Mouse (Mus musculus): ENCODE measurements around the gene Wdr76. TPM values are rescaled to one million over a fixed set of nuclear protein-coding genes. Genes with fewer than 3 reads are reported as not detected.

The Wdr76 gene
- polyA plus RNA-seq, 1 experiment from 2014 or later: 3.5 TPM

DNA sequence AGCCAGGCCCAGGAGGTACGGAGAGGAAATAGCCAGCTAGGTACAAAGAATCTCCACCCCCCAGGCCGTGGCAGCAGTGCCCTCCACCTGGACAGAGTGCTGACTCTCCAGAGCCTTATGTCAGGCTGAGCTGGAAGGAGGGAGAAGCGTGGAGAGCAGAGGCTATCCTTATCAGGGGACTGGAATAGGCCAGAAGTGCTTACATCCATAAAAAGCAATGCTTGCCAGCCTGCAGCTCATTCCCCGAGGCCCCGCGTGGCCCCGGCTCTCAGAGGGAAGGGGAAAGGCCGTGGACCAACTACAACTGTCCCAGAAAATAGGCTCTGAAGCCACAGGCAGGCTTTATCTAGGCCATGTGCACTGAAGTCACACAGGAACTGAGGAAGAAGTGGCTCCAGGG lies 44.7 kb downstream of the Wdr76 start:
- H3K36me3 ChIP-seq (ENCODE audit: control insufficient read depth, insufficient read depth): peaks cover 4% of the 10 kb centered on the region; the same call in 1 of the 2 replicates
- H3K4me2 ChIP-seq (replicated peaks; ENCODE audit: low read depth): no peak overlapping the region
- no peaks in the 10 kb centered on the region for H3K27me3 ChIP-seq (replicated peaks; ENCODE audit: control insufficient read depth, insufficient read depth, low read length)
- 72% methylated on average over 8 of the region's 8 CpGs for WGBS
- no peak overlapping the region for H3K4me3 ChIP-seq (ENCODE audit: low read depth, low read length)
- no peak overlapping the region for H3K27ac ChIP-seq (ENCODE audit: low read depth, low read length)
- H3K9ac ChIP-seq (ENCODE audit: low read depth, low read length): no peak overlapping the region
- no peaks in the 10 kb centered on the region for H3K9me3 ChIP-seq (ENCODE audit: control insufficient read depth)
- TF ChIP-seq CTCF (IDR thresholded peaks at IDR 0.05; ENCODE audit: low read depth): no peak
- ATAC-seq: no peak
- H3K4me1 ChIP-seq (replicated peaks; ENCODE audit: control insufficient read depth, insufficient read depth, low read length): no peaks in the 10 kb centered on the region

DNA sequence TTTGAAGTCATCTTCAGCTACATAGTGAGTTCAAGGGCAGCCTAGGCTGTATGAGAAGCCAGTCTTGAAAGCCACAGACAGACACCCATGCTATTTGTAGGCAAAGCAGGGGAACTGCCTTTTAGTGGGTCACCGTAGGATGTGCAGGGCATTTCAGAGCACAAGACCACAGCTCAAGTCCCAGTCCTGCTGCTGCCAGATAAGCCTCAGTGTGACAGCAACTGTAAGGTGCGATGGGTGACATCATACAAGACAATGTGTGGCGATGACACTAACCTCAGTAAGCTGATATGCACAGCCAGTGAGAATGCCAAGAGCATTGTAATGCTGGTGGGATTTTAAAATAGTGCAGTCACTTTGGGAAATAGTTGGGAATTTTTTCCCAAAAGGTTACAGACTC lies 56.6 kb downstream of the Wdr76 start:
- H3K9me3 ChIP-seq (ENCODE audit: control insufficient read depth): no peaks in the 10 kb centered on the region
- WGBS: 88% methylated on average over 3 of the region's 3 CpGs
- H3K4me2 ChIP-seq (replicated peaks; ENCODE audit: low read depth): no peak overlapping the region
- H3K36me3 ChIP-seq (ENCODE audit: control insufficient read depth, insufficient read depth): no peaks in the 10 kb centered on the region
- ATAC-seq: no peak
- no peak overlapping the region for H3K4me3 ChIP-seq (ENCODE audit: low read depth, low read length)
- no peaks in the 10 kb centered on the region for H3K27me3 ChIP-seq (replicated peaks; ENCODE audit: control insufficient read depth, insufficient read depth, low read length)
- H3K27ac ChIP-seq (ENCODE audit: low read depth, low read length): no peak overlapping the region
- no peaks in the 10 kb centered on the region for H3K4me1 ChIP-seq (replicated peaks; ENCODE audit: control insufficient read depth, insufficient read depth, low read length)
- no peak overlapping the region for H3K9ac ChIP-seq (ENCODE audit: low read depth, low read length)
- no peak for TF ChIP-seq CTCF (IDR thresholded peaks at IDR 0.05; ENCODE audit: low read depth)

DNA sequence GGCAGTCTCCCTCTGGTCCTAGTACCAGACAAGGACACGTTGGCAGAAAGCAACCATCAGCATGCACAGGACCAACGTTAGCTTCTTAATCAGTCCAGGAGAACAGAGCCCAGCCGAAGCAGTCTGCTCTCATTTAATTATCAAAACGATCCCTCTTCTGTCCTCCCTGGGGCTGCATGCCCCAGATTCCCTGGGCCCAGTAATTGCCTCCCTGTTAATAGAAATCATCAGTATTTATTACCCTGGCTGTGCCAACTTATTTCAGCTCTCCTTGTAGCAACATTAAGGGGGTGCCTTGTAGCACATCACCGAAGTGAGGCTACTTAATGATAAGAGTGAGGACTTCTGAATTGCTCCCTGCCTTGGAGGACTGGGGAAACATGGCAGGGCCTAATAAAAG lies 59.4 kb downstream of the Wdr76 start:
- no peaks in the 10 kb centered on the region for H3K36me3 ChIP-seq (ENCODE audit: control insufficient read depth, insufficient read depth)
- 70% methylated on average over 5 of the region's 5 CpGs for WGBS
- H3K9ac ChIP-seq (ENCODE audit: low read depth, low read length): no peak overlapping the region
- no peaks in the 10 kb centered on the region for H3K9me3 ChIP-seq (ENCODE audit: control insufficient read depth)
- H3K27ac ChIP-seq (ENCODE audit: low read depth, low read length): no peak overlapping the region
- no peak for ATAC-seq
- H3K27me3 ChIP-seq (replicated peaks; ENCODE audit: control insufficient read depth, insufficient read depth, low read length): no peaks in the 10 kb centered on the region
- no peaks in the 10 kb centered on the region for H3K4me1 ChIP-seq (replicated peaks; ENCODE audit: control insufficient read depth, insufficient read depth, low read length)
- H3K4me2 ChIP-seq (replicated peaks; ENCODE audit: low read depth): no peak overlapping the region
- no peak for TF ChIP-seq CTCF (IDR thresholded peaks at IDR 0.05; ENCODE audit: low read depth)
- H3K4me3 ChIP-seq (ENCODE audit: low read depth, low read length): no peak overlapping the region

DNA sequence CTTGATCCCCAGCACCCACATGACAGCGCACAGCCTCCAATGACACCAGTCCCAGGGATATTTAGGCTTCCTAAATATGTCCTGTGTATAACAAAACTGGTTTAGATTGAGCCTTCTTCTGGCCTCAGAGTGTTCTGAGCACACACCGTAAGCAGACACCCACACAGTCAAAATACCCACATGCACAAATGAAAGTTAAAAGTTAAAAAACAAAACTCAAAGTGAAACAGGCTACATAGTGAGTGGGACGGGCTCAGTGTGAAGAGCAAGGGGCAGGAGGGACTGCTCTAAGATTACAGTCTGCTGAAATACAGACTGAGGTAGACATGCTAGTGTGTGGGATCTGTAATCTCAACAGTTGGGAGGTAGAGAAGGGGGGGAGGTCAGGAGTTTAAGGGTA lies 63.5 kb downstream of the Wdr76 start:
- no peak for ATAC-seq
- no peaks in the 10 kb centered on the region for H3K27me3 ChIP-seq (replicated peaks; ENCODE audit: control insufficient read depth, insufficient read depth, low read length)
- WGBS: 86% methylated on average over 3 of the region's 3 CpGs
- no peaks in the 10 kb centered on the region for H3K9me3 ChIP-seq (ENCODE audit: control insufficient read depth)
- no peak overlapping the region for H3K9ac ChIP-seq (ENCODE audit: low read depth, low read length)
- no peak for TF ChIP-seq CTCF (IDR thresholded peaks at IDR 0.05; ENCODE audit: low read depth)
- H3K4me3 ChIP-seq (ENCODE audit: low read depth, low read length): no peak overlapping the region
- H3K4me1 ChIP-seq (replicated peaks; ENCODE audit: control insufficient read depth, insufficient read depth, low read length): no peaks in the 10 kb centered on the region
- no peak overlapping the region for H3K4me2 ChIP-seq (replicated peaks; ENCODE audit: low read depth)
- H3K27ac ChIP-seq (ENCODE audit: low read depth, low read length): no peak overlapping the region
- no peaks in the 10 kb centered on the region for H3K36me3 ChIP-seq (ENCODE audit: control insufficient read depth, insufficient read depth)

DNA sequence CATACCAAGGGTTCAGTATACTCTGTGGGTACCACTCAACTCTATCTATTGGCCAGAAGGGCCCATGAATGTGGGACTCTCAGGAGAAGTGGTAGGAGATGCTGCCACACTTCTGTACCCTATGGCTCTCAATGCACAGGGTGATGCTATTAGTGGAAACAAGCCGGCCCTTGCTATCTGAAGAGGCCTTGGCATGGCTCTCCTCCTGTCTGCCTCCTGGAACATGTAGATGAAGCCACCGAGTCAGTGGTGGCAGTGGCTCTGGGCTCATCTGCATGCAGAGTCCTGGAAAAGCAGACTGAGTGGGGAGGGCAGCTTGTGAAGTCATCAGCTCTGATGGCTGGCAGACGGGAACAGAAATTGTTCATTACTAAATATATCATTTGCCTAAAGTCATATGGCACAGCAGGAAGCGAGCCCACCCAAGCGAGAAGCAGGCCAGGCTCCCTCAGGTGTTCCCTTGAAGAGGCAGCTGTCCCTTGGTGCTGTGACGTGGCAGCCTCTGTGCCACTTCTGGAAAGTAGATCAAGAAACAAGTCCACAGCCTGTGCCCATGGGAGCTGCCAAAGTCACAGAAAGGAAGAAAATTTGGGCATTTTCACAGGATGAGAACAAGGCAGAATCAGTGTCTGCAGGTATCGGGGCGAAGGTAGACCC lies 64.6 kb downstream of the Wdr76 start:
- H3K27ac ChIP-seq (ENCODE audit: low read depth, low read length): no peak overlapping the region
- H3K9ac ChIP-seq (ENCODE audit: low read depth, low read length): no peak overlapping the region
- H3K4me2 ChIP-seq (replicated peaks; ENCODE audit: low read depth): no peak overlapping the region
- 75% methylated on average over 8 of the region's 8 CpGs for WGBS
- no peaks in the 10 kb centered on the region for H3K36me3 ChIP-seq (ENCODE audit: control insufficient read depth, insufficient read depth)
- H3K27me3 ChIP-seq (replicated peaks; ENCODE audit: control insufficient read depth, insufficient read depth, low read length): no peaks in the 10 kb centered on the region
- no peak for ATAC-seq
- H3K4me3 ChIP-seq (ENCODE audit: low read depth, low read length): no peak overlapping the region
- no peaks in the 10 kb centered on the region for H3K4me1 ChIP-seq (replicated peaks; ENCODE audit: control insufficient read depth, insufficient read depth, low read length)
- TF ChIP-seq CTCF (IDR thresholded peaks at IDR 0.05; ENCODE audit: low read depth): no peak
- H3K9me3 ChIP-seq (ENCODE audit: control insufficient read depth): no peaks in the 10 kb centered on the region

DNA sequence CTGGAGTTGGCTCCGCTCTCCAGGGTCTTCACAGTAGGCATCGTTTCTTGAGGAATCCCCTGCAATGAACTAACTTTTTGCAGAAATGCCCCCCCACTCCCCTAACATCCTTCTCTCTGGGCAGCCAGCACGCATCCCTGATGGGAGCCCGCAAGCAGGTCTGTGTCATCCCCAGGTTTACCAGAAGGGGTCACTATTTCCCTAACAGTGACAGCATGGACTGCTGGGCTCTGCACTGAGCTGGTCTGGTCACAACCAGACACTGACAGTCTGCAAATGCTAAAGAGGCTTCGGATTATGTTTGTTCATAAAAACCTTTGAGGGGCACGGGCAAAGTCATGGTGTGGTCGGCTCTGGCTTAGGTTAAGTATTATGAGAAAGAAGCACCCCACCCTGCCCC lies 65.3 kb downstream of the Wdr76 start:
- no peak overlapping the region for H3K4me3 ChIP-seq (ENCODE audit: low read depth, low read length)
- H3K27me3 ChIP-seq (replicated peaks; ENCODE audit: control insufficient read depth, insufficient read depth, low read length): no peaks in the 10 kb centered on the region
- H3K4me1 ChIP-seq (replicated peaks; ENCODE audit: control insufficient read depth, insufficient read depth, low read length): no peaks in the 10 kb centered on the region
- no peaks in the 10 kb centered on the region for H3K36me3 ChIP-seq (ENCODE audit: control insufficient read depth, insufficient read depth)
- no peak overlapping the region for H3K4me2 ChIP-seq (replicated peaks; ENCODE audit: low read depth)
- H3K27ac ChIP-seq (ENCODE audit: low read depth, low read length): no peak overlapping the region
- no peak overlapping the region for H3K9ac ChIP-seq (ENCODE audit: low read depth, low read length)
- no peak for ATAC-seq
- 11% methylated on average over 7 of the region's 7 CpGs for WGBS
- peak; percentile 96 for TF ChIP-seq CTCF (IDR thresholded peaks at IDR 0.05; ENCODE audit: low read depth)
- H3K9me3 ChIP-seq (ENCODE audit: control insufficient read depth): no peaks in the 10 kb centered on the region
